Mouse (Mus musculus) embryonic facial prominence, embryonic 12.5 days (tissue): Measurements from ENCODE around the gene Hist1h2bn. TPM values are rescaled to one million over a fixed set of nuclear protein-coding genes. Genes with fewer than 3 reads are reported as not detected.
"Not testable (repeated sequence)": the region's sequence is repeated elsewhere in the genome, so short reads cannot be mapped to it uniquely, and the experiment has no call there.

Experiments
- ATAC-seq: fragments of 200-750 bp; cut with Nextera tagmentation; 2 replicates; pipeline ENCODE4 v1.8.0; 2017; ENCODE audit not compliant: insufficient number of reproducible peaks, insufficient read depth, low FRiP score, low TSS enrichment
- H3K27ac ChIP-seq: fragments of 300-500 bp; sonication (generic); 2 replicates; pipeline ENCODE4 v1.5.1; 2016; ENCODE audit warnings: mild to moderate bottlenecking
- H3K27me3 ChIP-seq: fragments of 300-500 bp; sonication (generic); 2 replicates; pipeline ENCODE4 v1.6.1; 2016; ENCODE audit warnings: mild to moderate bottlenecking, moderate library complexity
- H3K36me3 ChIP-seq: fragments of 300-500 bp; sonication (generic); 2 replicates; pipeline ENCODE4 v1.6.1; 2016; ENCODE audit warnings: mild to moderate bottlenecking
- H3K4me1 ChIP-seq: fragments of 300-500 bp; sonication (generic); 2 replicates; pipeline ENCODE4 v1.6.1; 2016
- H3K4me2 ChIP-seq: fragments of 300-500 bp; sonication (generic); replicated peaks from 2 replicates; pipeline ENCODE4 v1.6.1; 2016; ENCODE audit warnings: mild to moderate bottlenecking, moderate library complexity
- H3K4me3 ChIP-seq: fragments of 300-500 bp; sonication (generic); 2 replicates; pipeline ENCODE4 v1.5.1; 2016; ENCODE audit warnings: mild to moderate bottlenecking
- H3K9ac ChIP-seq: fragments of 300-500 bp; sonication (generic); 2 replicates; pipeline ENCODE4 v1.6.1; 2016; ENCODE audit warnings: mild to moderate bottlenecking, moderate library complexity
- H3K9me3 ChIP-seq: fragments of 300-500 bp; sonication (generic); 2 replicates; pipeline ENCODE4 v1.6.1; 2016; ENCODE audit warnings: mild to moderate bottlenecking, moderate library complexity
- WGBS: fragments of 180-500 bp; shearing (Covaris S2); methylation state at CpG from one replicate; pipeline ENCODE4 v1.1.7; 2016; 5-methylcytosine and 5-hydroxymethylcytosine counted together
- polyA plus RNA-seq: library from polyadenylated mRNA; unstranded; fragments of >200 nt; fragmentation: Nextera tagmentation; extraction: Ambion mirVana; gene quantifications from 2 replicates; pipeline ENCODE4 v1.2.1, GENCODE M21; 2016

The Hist1h2bn gene
- polyA plus RNA-seq, 1 experiment from 2014 or later, result 4.3 TPM

DNA sequence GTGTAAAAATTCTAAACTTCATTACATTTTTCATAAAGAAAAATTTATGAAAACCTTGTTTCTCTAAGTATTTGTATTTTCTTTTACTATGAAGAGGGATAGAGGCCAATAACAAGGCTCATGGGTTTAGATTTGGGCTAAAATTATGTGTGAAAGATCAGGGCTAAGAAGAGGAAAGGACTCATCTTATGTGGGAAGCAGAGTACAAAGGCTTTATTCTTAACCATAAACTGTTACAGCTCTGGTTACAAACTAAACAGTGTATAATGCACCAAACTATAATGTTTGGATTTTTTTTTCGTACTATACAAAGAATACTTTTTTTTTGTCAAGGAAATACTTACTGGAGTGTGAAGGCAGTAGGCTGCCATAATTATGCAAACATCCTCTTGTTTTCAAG lies 1.8 kb downstream of the Hist1h2bn start:
- H3K4me2 ChIP-seq, result peak overlapping the region; percentile 37
- 56% methylated on average over 1 of the region's 1 CpGs for WGBS

DNA sequence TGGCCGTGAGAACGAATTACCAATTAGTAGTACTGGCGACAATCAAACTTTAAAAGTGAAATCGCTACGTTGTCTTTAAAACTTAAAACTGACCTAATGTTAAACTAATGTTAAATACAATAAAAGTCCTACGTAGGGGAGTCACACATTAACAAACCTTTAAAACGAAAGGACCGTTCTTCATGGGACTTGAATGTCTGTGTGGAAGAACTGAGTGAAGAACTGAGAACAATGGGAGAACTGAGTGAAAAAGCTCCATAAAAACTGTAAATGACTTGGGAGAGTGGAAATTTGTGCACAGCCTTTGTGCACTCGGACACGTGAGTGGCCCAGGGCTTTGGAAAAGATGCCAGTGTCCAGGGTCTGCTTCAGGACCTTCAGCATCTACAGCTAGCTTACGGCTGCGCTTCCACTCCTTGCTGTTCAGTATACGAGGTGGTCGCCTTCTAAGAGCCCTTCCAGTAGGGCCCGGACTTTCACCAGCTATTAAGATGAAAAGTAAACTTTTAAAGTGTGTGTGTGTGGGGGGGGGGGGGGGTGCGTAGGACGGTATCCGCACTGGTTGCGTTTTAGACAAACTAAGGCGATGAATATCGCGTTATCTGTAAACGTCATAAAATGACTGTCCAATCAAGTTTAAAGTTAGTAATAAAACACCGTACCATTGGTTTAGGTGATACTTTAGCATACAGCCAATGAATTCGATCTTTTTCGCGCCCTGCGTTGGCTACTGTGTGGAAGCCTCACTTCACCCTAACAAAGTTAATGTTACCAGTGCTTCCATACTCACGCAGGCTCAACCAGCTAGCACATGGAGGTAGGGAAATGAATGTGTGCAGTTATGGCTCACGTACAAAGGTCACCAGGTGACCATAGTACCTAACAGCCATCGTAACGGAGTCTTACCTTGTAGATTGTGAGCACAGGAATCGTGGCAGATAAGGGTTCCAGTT lies 25.2 kb downstream of the Hist1h2bn start:
- H3K27ac ChIP-seq, result peak overlapping the region; percentile 99
- no peaks in the 10 kb centered on the region for H3K9me3 ChIP-seq
- peak overlapping the region; percentile 92 for H3K9ac ChIP-seq
- H3K4me3 ChIP-seq, result peak overlapping the region; percentile 66
- 5% methylated on average over 33 of the region's 33 CpGs for WGBS
- peak overlapping the region; percentile 84 for H3K4me2 ChIP-seq
- H3K4me1 ChIP-seq, result peaks cover 6% of the 10 kb centered on the region; the same call in 1 of the 2 replicates
- ATAC-seq, result peak; percentile 85
- H3K27me3 ChIP-seq, result no peaks in the 10 kb centered on the region
- no peaks in the 10 kb centered on the region for H3K36me3 ChIP-seq

More for the DNA sequence above, 1.8 kb downstream of the Hist1h2bn start:
- Histone ChIP-seq H3K27me3 (no peaks in the 10 kb centered on the region), H3K27ac (no peak overlapping the region), H3K36me3 (no peaks in the 10 kb centered on the region), H3K9me3 (no peaks in the 10 kb centered on the region), H3K4me3 (no peak overlapping the region), H3K4me1 (peaks cover 14% of the 10 kb centered on the region), H3K9ac (no peak overlapping the region)
- ATAC-seq, result no peak

DNA sequence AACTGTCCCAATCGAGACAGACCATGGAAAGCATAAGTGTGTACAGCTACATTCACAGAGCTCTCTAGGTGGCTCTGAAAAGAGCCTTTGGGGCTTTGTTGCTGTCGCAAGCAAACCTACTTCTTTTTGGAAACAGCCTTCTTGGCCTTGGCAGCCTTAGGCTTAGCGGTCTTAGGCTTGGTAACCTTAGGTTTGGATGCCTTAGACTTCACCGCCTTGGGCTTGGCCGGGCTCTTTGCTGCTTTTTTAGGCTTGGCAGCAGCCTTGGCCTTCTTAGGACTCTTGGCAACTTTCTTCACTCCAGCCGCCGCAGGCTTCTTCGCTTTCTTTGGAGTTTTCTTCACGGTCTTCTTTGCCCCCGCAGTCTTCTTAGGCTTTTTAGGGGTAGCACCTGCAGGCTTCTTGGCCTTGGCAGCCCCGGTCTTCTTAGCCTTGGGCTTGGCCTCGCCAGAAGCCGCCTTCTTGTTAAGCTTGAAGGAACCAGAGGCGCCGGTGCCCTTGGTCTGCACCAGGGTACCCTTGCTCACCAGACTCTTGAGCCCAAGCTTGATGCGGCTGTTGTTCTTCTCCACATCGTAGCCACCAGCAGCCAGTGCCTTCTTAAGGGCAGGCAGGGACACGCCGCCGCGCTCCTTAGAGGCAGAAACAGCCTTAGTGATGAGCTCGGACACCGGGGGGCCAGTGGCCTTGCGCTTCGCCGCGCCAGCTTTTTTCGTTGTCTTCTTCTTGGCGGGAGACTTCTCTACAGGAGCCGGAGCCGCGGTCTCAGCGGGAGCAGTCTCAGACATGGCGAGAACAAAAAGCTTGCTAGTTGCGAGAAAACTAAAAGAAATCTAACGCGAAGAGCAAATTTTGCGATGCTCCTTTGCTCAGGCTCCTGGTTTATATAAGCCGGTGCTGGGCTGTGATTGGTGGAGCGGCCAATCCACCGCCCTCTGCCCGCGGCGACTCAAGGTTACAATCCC lies 26.1 kb downstream of the Hist1h2bn start, which contains the start of gene Hist1h1b:
Hist1h1b (minus strand) TSS at position 859 of the 965 bp plus-strand sequence.
- WGBS, result under 1% methylated on average over 44 of the region's 44 CpGs

DNA sequence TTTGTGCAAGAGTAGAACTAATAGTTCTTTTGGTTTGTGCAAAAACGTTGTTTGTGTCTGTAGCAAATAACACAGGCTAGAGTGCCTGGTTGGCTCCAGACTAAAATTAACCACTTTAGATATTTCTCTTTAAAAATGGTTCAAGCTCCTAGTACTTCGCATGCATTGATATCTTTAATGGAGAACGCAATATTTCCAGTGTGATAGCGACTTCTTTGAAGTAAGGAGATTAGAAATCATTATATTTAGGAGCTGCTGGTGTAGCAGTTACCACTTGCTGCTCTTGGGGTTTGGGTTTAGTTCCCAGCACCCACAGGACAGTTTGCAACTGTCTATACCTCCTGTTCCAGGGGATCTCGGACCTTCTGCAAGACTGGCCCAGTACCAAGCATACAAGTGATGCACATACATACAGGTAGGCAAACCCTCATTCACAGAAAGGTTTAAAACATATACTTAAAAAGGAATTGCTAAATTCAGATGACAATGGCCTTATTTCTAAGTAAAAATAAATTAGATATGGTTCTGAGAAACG lies 27.2 kb downstream of the Hist1h2bn start:
- Histone ChIP-seq H3K27me3 (no peaks in the 10 kb centered on the region), H3K4me2 (peak overlapping the region; percentile 84), H3K36me3 (no peaks in the 10 kb centered on the region), H3K27ac (peak overlapping the region; percentile 99), H3K9me3 (no peaks in the 10 kb centered on the region), H3K9ac (no peak overlapping the region), H3K4me1 (peaks cover 16% of the 10 kb centered on the region), H3K4me3 (peak overlapping the region; percentile 66)
- WGBS, result 40% methylated on average over 6 of the region's 6 CpGs
- no peak for ATAC-seq

More for the DNA sequence above, 26.1 kb downstream of the Hist1h2bn start, which contains the start of gene Hist1h1b:
- Histone ChIP-seq H3K4me2 (peak within 1 kb of the TSS; percentile 84), H3K36me3 (no peaks in the 10 kb centered on the region), H3K4me1 (peaks cover 10% of the 10 kb centered on the region; the same call in 1 of the 2 replicates), H3K9ac (peak within 1 kb of the TSS; percentile 92), H3K27me3 (no peaks in the 10 kb centered on the region), H3K4me3 (peak within 1 kb of the TSS; percentile 66), H3K9me3 (no peaks in the 10 kb centered on the region), H3K27ac (peak within 1 kb of the TSS; percentile 99)
- ATAC-seq, result peak; percentile 23; the same call in 1 of the 2 replicates

DNA sequence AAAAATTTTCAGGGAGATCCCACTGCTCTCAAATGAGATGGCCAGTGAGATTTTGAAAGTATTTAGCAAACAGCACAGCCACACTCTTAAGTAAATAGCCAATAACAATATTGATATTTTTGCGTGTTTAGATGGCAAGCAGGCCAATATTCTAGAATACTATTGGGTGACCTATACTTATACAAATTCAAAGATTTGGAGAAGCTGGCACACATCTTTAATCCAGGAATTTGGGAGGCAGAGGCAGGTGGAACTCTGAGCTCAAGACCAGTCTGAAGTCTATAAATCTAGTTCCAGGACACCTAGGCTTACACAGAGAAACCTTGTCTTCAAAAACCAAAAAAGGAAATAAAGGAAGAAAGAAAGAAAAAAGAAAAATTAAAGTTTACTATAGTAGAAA lies 27.7 kb downstream of the Hist1h2bn start:
- no peaks in the 10 kb centered on the region for H3K9me3 ChIP-seq
- no peak overlapping the region for H3K9ac ChIP-seq
- H3K4me3 ChIP-seq, result no peak overlapping the region
- no peak overlapping the region for H3K4me2 ChIP-seq
- 84% methylated on average over 1 of the region's 1 CpGs for WGBS
- H3K4me1 ChIP-seq, result peaks cover 19% of the 10 kb centered on the region
- H3K36me3 ChIP-seq, result no peaks in the 10 kb centered on the region
- no peak for ATAC-seq
- H3K27ac ChIP-seq, result 0 out of 2 replicates have a peak overlapping the region, but pooled peaks have one; percentile 60
- no peaks in the 10 kb centered on the region for H3K27me3 ChIP-seq

DNA sequence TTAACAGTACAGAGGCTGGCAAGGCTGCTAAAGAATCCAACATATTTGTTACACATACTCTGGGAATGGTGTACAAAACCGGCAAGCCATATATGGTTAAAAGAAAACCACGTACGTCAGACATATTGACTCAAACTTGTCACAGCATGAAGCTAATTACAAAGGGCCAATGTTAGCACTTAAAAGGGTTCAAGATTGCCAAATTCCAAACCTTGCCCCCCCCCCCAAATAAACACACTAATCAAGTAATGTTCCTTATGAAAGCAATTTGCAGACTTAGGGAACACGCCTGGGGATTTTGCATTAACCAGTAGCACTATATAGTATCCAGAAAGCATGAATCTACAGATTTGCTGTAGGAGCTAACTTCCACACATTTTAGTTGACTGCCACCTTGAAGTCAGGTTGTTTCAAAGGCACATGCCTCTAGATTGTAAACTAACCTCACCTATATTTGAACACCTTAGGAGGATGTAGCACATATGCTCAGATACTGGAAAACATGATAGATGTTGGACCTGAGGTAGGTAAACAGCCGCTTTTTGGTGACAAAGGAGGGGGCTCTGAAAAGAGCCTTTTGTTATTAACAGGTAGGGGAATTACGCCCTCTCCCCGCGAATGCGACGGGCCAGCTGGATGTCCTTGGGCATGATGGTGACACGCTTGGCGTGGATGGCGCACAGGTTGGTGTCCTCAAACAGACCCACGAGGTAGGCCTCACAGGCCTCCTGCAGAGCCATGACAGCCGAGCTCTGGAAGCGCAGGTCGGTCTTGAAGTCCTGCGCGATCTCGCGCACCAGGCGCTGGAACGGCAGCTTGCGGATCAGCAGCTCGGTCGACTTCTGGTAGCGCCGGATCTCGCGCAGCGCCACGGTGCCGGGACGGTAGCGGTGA lies 28.7 kb downstream of the Hist1h2bn start:
- Histone ChIP-seq H3K9ac (peak overlapping the region; percentile 54; the same call in 1 of the 2 replicates), H3K4me1 (peaks cover 16% of the 10 kb centered on the region), H3K4me2 (peak overlapping the region; percentile 78), H3K4me3 (peak overlapping the region; percentile 45), H3K27ac (peak overlapping the region; percentile 95)
- H3K36me3 ChIP-seq, H3K9me3 ChIP-seq, H3K27me3 ChIP-seq, ATAC-seq: not testable (repeated sequence)
- whole genome bisulfite sequencing, result under 1% methylated on average over 17 of the region's 35 CpGs

DNA sequence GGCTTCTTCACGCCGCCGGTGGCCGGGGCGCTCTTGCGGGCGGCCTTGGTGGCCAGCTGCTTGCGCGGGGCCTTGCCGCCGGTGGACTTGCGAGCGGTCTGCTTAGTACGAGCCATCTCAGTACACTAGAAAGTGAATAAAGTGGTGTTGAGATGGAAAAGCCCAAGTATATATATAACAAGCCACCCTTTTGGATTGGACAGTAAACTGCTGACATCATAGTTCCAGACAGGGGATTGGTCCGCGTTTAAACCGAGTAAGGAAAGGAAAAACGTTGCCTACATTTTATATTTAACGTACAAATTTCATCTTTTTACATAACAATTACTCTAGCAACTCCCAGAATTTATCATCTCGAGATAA lies 29.3 kb downstream of the Hist1h2bn start, which contains the start of gene Hist1h3i:
Hist1h3i (minus strand) TSS at position 116 of the 363 bp plus-strand sequence.
- peak within 1 kb of the TSS; percentile 54; the same call in 1 of the 2 replicates for H3K9ac ChIP-seq
- H3K27me3 ChIP-seq, result no peaks in the 10 kb centered on the region
- H3K4me2 ChIP-seq, result peak within 1 kb of the TSS; percentile 78
- 0% methylated on average over 15 of the region's 20 CpGs for WGBS
- H3K4me3 ChIP-seq, result peak within 1 kb of the TSS; percentile 45
- H3K27ac ChIP-seq, result peak within 1 kb of the TSS; percentile 95
- ATAC-seq, result peak; percentile 79
- peaks cover 19% of the 10 kb centered on the region for H3K4me1 ChIP-seq
- no peaks in the 10 kb centered on the region for H3K36me3 ChIP-seq
- no peaks in the 10 kb centered on the region for H3K9me3 ChIP-seq

DNA sequence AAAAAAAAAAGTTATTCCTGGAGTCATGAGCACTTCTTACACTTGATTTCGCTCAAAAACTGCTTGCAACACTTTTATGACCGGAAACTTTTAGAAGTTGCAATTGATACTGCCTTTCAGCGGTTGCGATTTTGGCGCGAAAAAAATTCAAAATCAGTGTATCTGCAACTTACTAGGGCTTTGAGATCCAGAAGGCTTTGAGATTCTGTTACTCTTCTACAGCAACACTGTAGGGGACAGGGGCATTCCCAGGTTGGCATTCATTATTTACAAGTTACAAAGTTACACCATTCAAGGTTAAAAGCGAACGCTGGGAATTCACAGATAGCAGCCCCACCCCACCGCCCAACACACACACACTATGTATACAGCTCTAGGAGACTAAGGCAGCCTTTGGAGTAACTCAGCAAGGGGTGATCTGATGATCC lies 29.8 kb downstream of the Hist1h2bn start:
- 3% methylated on average over 9 of the region's 9 CpGs for WGBS
- ATAC-seq, result no peak

DNA sequence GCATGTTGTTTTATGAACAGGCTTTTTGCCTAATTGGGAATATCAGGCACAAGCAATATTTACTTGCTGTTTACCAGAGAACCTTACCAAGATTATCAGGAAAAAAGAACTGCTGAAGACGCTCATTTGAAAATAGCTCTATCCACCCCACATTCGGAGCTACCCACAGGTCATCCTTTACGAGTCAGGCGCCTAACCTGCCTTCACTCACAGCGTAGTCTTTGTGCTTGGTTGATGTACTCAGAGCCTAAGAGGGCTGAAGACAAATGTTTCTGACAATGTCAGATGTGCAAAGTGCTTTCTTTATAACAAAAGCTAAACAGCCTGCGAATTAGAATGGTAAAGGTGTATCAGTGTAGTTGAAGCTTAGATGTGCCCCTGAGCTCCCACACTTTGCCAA lies 30.4 kb downstream of the Hist1h2bn start:
- Histone ChIP-seq H3K9ac (peak overlapping the region; percentile 30; the same call in 1 of the 2 replicates), H3K4me2 (peak overlapping the region; percentile 49), H3K27ac (peak overlapping the region; percentile 95), H3K36me3 (no peaks in the 10 kb centered on the region), H3K4me3 (0 out of 2 replicates have a peak overlapping the region, but pooled peaks have one; percentile 45), H3K4me1 (peaks cover 23% of the 10 kb centered on the region), H3K27me3 (no peaks in the 10 kb centered on the region), H3K9me3 (no peaks in the 10 kb centered on the region)
- no peak for ATAC-seq
- WGBS, result 31% methylated on average over 6 of the region's 6 CpGs

More for the DNA sequence above, 29.8 kb downstream of the Hist1h2bn start:
- peak overlapping the region; percentile 95 for H3K27ac ChIP-seq
- H3K4me3 ChIP-seq, result peak overlapping the region; percentile 45
- peak overlapping the region; percentile 30; the same call in 1 of the 2 replicates for H3K9ac ChIP-seq
- peaks cover 23% of the 10 kb centered on the region for H3K4me1 ChIP-seq
- no peaks in the 10 kb centered on the region for H3K36me3 ChIP-seq
- peak overlapping the region; percentile 49 for H3K4me2 ChIP-seq
- no peaks in the 10 kb centered on the region for H3K27me3 ChIP-seq
- no peaks in the 10 kb centered on the region for H3K9me3 ChIP-seq
